Mouse (Mus musculus) ES-E14 (cell line): ENCODE results near the gene Agtr1a.

Experiments used
- CHD2 ChIP-seq: IDR thresholded peaks from 2 replicates; pipeline ENCODE4 v1.6.1; 2014; ENCODE audit warnings: mild to moderate bottlenecking, low read depth, low read length, inconsistent platforms
- HCFC1 ChIP-seq: IDR thresholded peaks from 2 replicates; pipeline ENCODE4 v1.6.1; 2012; ENCODE audit warnings: low read length, inconsistent platforms, borderline replicate concordance; ENCODE audit not compliant: insufficient read depth
- MAFK ChIP-seq: IDR thresholded peaks from 2 replicates; pipeline ENCODE4 v1.6.1; 2014; ENCODE audit warnings: mild to moderate bottlenecking, low read depth, low read length, inconsistent platforms; ENCODE audit not compliant: insufficient read depth
- ZC3H11A ChIP-seq: IDR thresholded peaks from 2 replicates; pipeline ENCODE4 v1.6.1; 2012; ENCODE audit warnings: low read depth, mild to moderate bottlenecking, inconsistent platforms, low read length, borderline replicate concordance
- ZNF384 ChIP-seq: IDR thresholded peaks from 2 replicates; pipeline ENCODE4 v1.6.1; 2012; ENCODE audit warnings: low read depth, low read length, inconsistent platforms

- no peak for TF ChIP-seq HCFC1
- TF ChIP-seq MAFK: no peak
- TF ChIP-seq ZNF384: no peak
- no peak for TF ChIP-seq CHD2
- no peak for TF ChIP-seq ZC3H11A
These were observed 42.6 kb downstream of the Agtr1a start for GRCm38 (mm10) chr13:30378868-30379267.
